Mouse (Mus musculus): Measurements from ENCODE around the gene Cma2.
"Not testable (repeated sequence)": the region's sequence is repeated elsewhere in the genome, so short reads cannot be mapped to it uniquely, and the experiment has no call there.

Gene Cma2

DNA sequence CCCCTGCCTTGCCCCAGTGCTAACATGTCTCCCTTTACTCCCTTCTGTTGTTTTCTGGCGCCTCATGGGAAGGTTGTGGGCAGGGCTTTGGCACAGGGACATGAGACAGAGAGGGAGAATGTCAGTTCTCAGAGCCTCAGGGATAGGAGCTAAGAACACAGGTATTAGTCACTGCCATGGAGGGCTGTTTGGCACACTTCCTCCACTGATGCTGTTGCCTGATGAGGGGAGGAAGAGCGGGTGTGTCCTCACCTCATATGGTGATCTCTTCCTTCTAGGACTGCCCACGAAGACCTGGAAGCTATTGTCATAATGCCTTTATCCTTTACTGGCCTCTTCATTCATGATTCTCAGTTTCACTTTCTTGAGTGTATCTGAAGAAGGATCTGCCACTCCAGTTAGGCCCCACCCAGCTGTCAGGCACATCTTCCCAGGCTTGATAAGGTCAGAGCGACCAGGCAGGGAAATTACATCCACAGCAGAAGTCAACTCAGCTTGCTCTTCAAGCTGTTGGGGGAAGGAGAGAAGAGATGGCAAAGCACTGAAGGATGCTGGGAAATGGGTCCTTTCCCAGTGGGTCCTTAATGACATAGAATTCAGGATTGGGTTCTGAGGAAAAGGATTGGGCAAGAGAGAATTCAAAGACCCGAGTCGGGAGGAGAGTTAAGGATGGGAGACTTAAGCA is at the start of gene Cma2:
Cma2 (plus strand) TSS at position 635 of the 685 bp plus-strand sequence.
- no peak for DNase-seq (ENCODE audit: low read depth, low spot score)

DNA sequence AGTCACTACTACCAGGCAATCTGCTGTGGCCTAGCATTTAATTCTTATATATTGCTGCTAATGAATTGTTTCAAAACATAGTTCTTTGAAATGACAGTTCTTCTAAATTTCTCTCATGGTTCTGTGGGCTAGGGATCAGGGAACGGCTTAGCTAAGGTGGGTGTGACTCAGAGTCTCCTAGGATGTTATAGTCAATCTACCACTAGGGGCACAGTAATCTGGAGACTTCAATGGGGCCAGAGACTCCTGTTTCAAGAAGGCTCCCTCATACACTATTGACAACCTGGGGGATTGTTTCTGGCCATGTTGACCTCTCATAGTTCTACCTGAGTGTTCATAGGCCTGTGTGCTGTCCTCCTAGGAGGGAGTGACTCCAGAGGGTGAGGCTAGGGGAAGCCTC is 45.3 kb upstream of the Cma2 start:
- DNase-seq (ENCODE audit: low read depth, low spot score), result no peak

DNA sequence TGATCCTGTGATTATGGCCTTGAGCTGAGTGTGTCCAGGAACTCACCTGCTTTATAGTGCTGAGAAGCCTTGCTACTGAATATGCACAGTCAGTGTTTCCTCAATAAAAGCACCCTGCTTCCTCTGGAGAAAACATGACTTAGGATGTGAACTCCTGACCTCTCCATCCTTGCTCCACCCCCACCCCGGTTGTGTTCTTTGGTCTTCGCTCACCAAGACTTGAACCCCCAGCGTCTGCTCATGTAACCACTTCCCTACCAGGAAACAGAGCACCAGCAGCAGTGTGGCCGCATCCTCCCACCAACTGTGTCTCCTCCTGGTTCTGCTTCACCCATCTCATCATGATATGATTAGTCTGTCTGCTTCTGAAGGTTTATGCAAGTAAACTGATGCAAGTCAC is 37.4 kb upstream of the Cma2 start:
- no peak for DNase-seq (ENCODE audit: low read depth, low spot score)

DNA sequence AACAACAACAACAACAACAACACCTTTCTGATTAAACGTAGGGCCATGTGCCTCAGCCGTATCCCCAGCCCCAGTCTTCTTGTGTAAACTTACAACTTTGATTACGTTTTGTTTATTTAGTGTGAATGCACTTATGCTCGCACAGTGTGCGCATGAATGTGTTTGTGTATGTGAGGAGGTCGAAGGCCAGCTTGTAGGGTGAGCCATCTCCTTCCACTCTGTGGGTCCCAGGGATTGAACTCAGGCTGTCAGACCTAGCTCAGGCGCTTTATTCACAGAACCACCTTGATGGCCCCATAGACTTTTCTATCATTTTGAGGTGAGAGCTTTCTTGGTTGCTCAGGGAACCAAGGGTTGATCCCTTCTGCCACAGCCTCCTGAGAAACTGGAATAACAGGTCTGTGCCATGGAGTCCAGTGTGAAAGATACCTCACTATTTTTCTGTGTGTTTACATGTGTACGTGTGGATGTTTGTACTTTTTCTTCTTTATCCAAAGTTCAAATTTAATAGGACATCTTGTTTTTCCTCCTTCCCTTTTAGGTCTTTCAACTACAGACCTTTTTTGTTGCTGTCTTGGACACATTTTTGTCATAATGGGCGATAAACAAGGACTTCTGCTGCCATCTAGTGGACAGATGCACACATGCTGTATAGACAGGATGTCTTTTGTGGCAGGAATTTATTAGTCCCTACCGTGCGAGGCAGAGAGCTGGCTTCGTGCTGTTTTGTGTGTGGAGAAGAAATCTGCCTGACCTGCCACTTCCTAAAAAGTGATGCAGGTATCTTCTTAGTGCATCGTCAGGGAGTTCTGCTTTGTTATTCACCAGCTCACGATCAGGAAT is 32.3 kb upstream of the Cma2 start:
- DNase-seq (ENCODE audit: low read depth, low spot score), result peak; percentile 88

DNA sequence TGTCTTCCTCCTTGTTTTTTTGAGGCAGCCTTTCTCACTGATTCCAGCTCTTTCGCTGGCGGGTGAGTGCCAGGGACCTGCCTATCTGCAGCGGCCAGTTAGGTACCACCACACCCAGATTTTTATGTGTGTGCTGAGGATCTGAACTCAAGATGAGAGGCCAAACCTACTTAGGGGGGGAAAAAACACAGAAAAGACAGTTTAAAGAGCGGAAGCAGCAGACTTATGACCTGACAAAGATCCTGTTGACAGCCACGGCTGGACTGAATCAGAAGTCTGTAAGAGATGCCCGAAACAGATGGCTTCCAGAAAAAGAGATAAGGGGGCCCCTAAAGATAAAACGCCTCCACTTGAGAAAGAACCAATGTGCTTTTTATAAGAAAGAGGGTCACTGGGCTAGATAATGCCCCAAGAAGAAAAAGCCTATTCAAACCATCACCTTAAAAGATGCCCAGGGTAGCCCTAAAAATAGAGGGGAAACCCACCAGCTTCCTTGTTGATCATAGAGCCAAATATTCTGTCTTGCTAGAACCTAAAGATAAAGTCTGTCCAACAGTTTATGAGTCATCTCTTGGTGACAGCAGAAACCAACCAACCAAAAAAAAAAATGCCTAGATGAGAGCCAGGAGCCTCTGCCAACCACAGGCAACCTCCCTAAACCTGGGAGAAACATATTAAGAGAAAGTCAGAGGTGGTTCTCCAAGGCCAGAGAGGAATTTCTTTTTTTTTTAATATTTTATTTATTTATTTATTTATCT is 28.1 kb upstream of the Cma2 start:
- DNase-seq (ENCODE audit: low read depth, low spot score), result no peak

DNA sequence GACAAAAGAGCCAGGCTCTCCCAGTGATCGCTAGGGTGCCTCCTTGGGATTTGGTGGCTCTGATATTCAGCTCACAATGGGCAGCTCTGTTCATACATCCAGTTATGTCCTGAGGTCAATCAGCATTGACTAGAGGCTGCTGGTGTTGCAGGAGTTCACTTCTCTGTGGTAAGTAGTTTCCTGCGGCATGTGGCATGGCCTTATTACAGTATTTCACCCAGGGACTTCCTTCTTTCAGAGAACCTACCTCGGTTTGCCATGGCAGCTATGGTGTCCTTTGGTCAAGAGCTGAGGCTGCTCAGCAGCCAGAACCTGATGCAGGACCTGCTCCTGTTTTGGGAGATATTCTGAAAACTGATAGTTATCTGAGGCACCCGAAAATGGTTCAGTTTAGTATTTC is 23.9 kb upstream of the Cma2 start:
- no peak for DNase-seq (ENCODE audit: low read depth, low spot score)

DNA sequence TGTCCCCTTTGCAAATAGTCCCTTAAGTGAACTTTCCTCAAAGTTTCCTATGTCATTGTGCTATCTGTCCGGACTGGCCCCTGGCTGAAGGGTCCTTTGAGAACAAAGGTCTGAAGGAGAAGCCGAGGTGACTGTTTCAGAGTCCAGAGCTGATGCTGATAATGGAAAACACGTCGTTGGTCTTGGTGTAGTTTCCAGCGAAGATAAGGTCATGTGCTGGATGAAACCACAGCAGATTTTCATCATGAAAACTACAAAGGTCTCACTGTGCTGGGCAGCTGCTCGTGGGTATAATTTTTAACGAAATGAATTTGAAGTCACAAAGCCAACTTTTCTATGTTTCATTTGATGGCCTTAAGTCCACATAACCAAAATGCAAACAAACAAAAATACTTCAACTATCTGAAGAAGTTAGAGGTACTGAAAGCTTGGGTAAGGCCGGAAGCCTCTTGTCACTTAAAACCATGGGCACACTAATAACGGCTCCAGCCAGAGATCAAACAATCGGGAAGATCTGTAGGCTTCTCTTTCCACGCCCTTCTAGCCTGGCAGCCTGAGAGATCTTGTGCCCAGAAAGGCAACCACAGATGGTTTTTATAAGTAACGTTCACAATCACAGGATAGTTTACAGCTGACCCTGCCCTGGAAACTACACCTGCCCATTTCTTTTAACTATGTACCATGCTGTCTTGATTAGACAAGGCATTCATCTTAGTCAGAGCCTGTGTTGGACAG is 21.4 kb upstream of the Cma2 start:
- no peak for DNase-seq (ENCODE audit: low read depth, low spot score)

DNA sequence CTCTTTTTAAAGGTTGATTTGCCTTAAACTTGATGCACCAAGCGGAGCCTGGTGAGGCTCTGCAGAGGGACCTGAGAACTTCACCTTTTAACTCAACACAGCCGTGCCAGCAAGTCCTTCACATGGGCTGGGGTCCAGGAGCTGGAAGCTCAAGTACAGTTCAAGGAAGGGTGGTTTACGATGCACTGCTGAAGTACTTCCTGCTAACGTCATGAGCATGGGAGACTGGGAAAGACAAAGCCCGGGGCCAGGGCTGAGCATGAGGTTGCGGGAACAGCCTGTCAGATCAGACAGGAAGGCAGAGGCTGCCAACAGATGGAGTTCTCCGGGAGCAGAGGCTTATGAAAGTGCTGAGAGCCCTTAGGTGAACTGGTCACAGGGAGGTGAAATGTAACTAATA is 17.2 kb upstream of the Cma2 start:
- no peak for DNase-seq (ENCODE audit: low read depth, low spot score)

DNA sequence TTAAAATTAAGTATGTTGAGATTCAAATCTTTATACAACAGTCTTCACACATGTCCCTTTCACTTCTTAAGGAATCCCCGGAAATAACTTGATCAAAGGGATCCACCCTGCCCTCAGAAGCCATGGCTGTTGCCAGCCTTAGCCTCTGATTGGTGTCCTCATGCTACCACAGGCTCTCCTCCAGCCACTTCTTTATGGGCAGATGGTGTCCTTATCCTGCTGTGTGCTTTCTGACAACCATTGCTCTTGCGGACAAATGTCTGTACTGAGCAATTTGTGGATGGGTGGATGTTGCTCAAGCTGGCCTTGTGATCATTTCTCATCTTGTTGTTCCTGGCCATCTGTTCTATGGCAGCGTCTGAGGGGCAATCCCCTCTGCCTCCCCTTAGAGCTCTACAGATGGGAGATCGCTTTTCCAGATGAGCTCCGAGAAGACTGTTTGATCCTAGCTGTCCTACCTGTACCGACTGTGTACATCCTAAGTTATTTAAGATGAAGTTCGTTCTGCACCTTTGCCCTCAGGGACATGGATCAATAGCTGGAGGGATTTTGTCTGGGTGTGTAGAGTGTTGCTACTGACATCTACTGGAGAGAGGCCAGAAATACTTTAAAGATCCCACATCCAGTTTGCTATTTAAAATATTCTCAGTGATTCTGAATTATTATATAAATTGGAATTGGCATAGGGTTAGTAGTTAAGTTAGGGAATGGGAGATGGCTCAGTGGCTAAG is 10.5 kb upstream of the Cma2 start:
- DNase-seq (ENCODE audit: low read depth, low spot score), result no peak

DNA sequence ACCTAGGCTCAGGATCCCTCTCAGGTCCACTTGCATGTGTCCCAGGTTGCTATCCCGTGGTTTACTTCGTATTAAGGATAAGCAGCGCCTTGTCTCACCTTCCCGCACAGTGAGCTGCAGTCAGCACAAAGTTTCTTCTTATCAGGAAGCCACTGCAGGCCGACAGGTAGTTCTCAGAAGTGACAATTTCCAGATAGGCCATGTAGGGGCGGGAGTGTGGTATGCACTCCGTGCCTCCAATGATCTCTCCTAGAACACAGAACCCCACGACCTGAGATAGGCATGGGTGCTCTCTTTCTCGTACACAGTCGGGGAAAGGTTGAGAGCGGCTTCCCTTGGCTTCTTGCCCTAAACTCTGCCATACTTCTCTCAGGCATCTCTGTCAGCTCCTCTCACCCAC is 7.2 kb upstream of the Cma2 start:
- DNase-seq (ENCODE audit: low read depth, low spot score), result no peak

DNA sequence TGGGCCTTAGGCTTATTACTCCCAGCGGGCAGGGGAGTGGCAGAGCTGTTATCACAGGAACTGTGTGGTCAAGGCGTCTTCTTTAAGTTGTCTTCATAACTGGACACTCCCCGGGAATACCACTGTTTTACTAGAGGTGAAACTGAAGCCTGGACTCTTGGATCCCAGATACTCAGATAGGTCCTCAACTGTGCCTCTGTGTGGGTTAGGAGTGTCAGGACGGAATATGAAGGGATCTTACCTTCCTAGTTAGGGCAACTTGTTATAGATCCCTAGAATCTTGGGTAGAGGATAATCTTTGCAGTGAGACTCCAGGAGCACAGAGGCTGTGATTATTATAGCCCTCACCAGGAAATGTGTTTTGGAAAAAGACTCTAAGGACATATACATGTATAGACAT is 6.2 kb upstream of the Cma2 start, which contains the start of gene Cma1:
Cma1 (minus strand) TSS at position 101 of the 400 bp plus-strand sequence.
- DNase-seq (ENCODE audit: low read depth, low spot score), result no peak

DNA sequence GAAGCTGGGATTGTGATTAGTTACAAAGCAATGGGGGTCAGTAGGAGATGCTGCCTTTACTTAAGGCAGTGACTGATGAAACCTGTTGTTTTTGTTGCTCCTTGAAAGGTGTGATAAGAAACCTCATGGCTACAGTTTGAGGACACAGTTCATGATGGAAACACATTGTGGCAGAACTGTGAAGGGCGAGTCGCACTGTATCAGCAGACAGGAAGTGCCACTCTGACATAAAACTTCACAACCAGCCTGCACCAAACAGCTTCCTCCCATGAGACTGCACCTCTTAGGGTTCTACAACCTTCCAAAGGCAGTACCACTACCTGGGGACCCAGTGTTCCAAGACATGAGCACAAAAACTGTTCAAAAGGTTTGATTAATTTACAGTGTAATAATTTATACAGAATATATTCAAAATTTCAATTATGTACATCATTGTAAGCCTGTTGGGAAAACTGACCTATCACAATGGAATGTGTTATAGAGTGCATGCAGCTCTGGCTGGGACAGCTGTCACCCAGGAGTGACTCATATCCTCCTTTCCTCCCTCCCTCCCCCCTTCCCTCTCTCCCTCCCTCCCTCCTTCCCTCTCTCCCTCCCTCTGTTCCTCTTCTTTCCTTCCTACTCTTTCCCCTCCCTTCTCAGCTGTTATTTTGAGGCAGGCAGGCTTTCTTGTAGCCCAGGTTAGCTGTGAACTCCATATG is 4.4 kb upstream of the Cma2 start:
- DNase-seq (ENCODE audit: low read depth, low spot score), result no peak

DNA sequence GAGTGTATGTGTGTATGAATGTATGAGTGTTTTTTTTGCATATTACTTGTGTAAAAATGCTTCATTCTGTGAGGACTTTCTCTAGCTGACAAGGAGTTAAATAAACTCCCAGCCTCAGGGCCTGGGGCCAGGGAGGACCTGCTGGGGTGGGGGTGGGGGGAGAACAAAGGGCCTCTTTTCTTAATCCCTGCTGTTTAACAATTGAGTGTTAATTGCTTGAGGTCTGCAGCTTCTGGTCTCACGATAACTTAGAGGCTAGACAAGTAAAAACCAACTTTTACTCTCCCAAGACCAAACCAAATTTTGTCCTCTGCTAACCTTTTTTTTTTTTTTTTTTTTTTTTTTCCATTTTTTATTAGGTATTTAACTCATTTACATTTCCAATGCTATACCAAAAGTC is 12.5 kb downstream of the Cma2 start:
- DNase-seq (ENCODE audit: low read depth, low spot score), result no peak

DNA sequence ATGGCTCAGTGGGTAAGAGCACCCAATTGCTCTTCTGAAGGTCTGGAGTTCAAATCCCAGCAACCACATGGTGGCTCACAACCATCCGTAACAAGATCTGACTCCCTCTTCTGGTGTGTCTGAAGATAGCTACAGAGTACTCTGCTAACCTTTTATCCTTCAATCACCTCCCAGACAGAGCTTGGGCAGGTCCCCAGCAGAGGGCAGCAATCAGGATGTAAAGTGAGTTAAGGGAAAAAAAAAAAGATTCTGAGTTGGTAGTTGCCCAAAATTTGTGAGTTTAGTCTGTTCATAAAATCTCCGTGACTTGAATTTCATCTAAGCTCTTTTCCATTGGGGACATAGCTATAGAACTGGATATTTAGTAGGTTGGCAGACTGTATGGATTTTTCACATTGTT is 13.1 kb downstream of the Cma2 start:
- DNase-seq (ENCODE audit: low read depth, low spot score), result not testable (repeated sequence)

DNA sequence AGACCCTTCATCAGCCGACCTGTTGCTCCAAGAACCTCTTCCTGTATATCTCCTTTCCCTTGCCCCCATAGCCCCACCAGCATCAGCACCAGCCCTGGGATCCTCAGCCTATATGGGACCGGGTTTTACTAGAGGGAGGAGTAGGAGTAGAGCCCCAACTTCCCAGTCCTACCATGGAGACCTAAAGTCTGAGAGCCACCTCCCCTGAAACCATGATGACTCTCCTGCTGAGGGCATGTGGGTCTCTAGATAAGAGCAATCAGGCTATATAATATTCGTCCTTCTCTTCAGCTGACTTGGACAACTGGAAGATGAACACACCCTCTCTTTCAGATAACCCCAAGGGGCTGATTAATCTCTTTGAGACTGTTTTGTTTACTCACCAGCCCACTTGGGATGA is 36.7 kb downstream of the Cma2 start:
- DNase-seq (ENCODE audit: low read depth, low spot score), result not testable (repeated sequence)

DNA sequence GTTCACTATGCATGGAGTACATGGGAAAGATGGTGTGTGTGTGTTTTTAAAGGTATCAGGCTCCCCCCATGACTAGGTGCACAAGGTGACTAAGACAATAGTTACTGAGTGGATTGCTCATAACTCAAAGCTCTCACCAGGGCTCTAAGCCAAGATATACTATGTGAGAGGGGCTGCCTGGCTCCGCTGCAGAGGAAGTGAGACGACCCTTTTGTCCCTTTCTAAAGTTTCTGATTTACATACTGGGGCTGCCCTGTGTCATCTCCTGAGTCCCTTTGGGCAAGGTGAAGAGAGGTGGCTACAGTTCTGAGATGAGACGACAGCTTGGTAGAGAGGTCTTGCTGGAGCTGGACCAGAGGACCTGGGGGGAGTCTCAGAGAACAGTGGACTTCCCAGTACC is 62.4 kb downstream of the Cma2 start:
- no peak for DNase-seq (ENCODE audit: low read depth, low spot score)

DNA sequence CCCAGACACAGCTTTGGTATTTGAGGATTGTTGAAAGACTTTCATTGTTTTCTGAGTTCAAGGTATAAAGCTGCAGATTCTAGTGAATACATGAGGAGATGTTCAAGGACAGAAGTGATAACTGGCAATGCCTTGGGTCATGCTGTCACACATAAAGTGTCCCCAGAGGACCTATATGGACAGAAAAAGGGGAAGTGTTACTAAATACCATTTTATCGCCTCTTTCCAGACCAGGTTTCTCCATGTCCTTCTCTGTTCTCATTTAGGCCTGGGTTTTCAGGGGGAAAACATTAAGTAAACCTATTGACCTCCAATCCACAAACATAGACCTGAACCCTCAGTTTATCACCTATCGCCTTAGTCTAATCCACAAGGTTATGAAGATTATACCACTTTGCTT is 63.1 kb downstream of the Cma2 start:
- no peak for DNase-seq (ENCODE audit: low read depth, low spot score)

DNA sequence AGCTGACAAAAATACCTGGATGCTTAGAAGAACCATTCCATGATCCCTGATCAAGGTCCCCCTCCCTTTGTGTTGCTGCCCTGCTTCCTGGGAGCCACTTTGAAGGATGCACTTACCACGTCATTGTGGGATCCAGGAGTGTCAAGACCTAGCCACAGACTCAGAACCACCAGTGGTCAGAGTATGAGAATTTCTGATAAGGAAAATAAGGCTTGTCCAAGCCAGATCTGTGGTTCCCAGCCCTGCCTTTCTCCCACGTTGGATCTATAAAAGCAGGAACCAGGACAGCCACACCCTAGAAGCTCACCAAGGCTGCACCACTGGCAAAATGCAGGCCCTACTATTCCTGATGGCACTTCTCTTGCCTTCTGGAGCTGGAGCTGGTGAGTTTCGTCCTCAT is 66.9 kb downstream of the Cma2 start, which contains the start of gene Mcpt1:
Mcpt1 (plus strand) TSS at position 301 of the 400 bp plus-strand sequence.
- not testable (repeated sequence) for DNase-seq (ENCODE audit: low read depth, low spot score)

DNA sequence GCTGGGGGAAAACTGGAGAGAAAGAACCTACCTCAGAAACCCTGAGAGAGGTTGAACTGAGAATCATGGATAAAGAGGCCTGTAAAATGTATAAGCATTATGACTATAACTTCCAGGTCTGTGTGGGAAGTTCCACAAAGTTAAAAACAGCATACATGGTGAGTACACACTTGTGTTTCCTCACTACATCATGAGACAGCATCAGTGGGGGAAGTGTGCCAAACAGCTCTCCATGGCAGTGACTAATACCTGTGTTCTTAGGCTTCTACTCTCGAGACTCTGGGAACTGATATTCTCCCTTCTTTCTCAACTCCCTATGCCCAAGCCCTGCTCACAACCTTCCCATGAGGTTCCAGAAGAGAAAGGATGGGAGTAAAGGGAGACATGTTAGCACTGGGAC is 68.7 kb downstream of the Cma2 start:
- DNase-seq (ENCODE audit: low read depth, low spot score), result no peak

DNA sequence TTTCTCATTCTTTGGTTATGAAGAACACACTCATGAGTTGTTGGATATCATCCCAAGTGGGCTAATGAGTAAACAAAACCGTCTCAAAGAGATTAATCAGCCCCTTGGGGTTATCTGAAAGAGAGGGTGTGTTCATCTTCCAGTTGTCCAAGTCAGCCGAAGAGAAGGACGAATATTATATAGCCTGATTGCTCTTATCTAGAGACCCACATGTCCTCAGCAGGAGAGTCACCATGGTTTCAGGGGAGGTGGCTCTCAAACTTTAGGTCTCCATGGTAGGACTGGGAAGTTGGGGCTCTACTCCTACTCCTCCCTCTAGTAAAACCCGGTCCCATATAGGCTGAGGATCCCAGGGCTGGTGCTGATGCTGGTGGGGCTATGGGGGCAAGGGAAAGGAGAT is 70.5 kb downstream of the Cma2 start:
- not testable (repeated sequence) for DNase-seq (ENCODE audit: low read depth, low spot score)
